ENCODE assay signal across 14 mouse cellular contexts in genomic region chr1:159801753-159802152, GRCm38 (mm10).
"Had no signal": no experiment of that assay in that cellular context is flagged by ENCODE, and none has a peak within 500 bp of the region (broad histone marks: within the 10 kb centered on the region; RNA-seq: fewer than 3 reads in every experiment).

No protein-coding gene starts in this region.

- H3K9me3 ChIP-seq: kidney, embryonic 15.5 days; limb, embryonic 15.5 days; liver, embryonic 12.5 days; neural tube, embryonic 12.5 days had no signal

- ATAC-seq: intestine, embryonic 16.5 days; liver, embryonic 12.5 days had no signal

- H3K4me3 ChIP-seq: kidney, embryonic 15.5 days; limb, embryonic 15.5 days; liver, embryonic 12.5 days; neural tube, embryonic 12.5 days had no signal

- H3K27me3 ChIP-seq: kidney, embryonic 15.5 days; limb, embryonic 15.5 days; liver, embryonic 12.5 days; neural tube, embryonic 12.5 days had no signal

- DNase-seq: kidney, adult 2 months; kidney, postnatal 14 days; layer of hippocampus, adult 9-11 months; layer of hippocampus, postnatal 36 days; lung, embryonic 14.5 days; lung, postnatal 14 days; right cerebral cortex, postnatal 25 days; thymus, postnatal 4 days had no signal

- H3K27ac ChIP-seq: kidney, embryonic 15.5 days; limb, embryonic 15.5 days; liver, embryonic 12.5 days; neural tube, embryonic 12.5 days; stomach, postnatal 0 days had no signal

- H3K9ac ChIP-seq: kidney, embryonic 15.5 days; limb, embryonic 15.5 days; liver, embryonic 12.5 days; lung, embryonic 14.5 days; neural tube, embryonic 12.5 days had no signal

- H3K4me2 ChIP-seq: kidney, embryonic 15.5 days; limb, embryonic 15.5 days; liver, embryonic 12.5 days; lung, embryonic 14.5 days; neural tube, embryonic 12.5 days had no signal

- H3K4me1 ChIP-seq: kidney, embryonic 15.5 days; limb, embryonic 15.5 days; liver, embryonic 12.5 days; neural tube, embryonic 12.5 days had no signal

- H3K36me3 ChIP-seq: kidney, embryonic 15.5 days; limb, embryonic 15.5 days; liver, embryonic 12.5 days; neural tube, embryonic 12.5 days had no signal
